In genomic region chr3:96667316-96667715, GRCm38 (mm10) we compare ENCODE assay signal across 9 mouse cellular contexts. TPM values are rescaled to one million over a fixed set of nuclear protein-coding genes. Genes with fewer than 3 reads are reported as not detected.
DNase-seq lines count a peak whose midpoint lies in the region; ATAC-seq and TF ChIP-seq lines count a peak whose summit lies in the region.
"Had no signal": no experiment of that assay in that cellular context is flagged by ENCODE, and none has a peak within 500 bp of the region (broad histone marks: within the 10 kb centered on the region; RNA-seq: fewer than 3 reads in every experiment).

No protein-coding gene starts in this region.

- no peaks in the 10 kb centered on the region for H3K79me2 ChIP-seq in C2C12 (ENCODE audit: control insufficient read depth, insufficient read depth)

- H3K27ac ChIP-seq in heart, postnatal 0 days (ENCODE audit: low read depth), result no peak overlapping the region

- H3K4me1 ChIP-seq in heart, postnatal 0 days (ENCODE audit: control insufficient read depth, insufficient read depth), result no peaks in the 10 kb centered on the region

- H3K79me3 ChIP-seq in C2C12 (ENCODE audit: low read depth), result no peaks in the 10 kb centered on the region

- ATAC-seq in heart, postnatal 0 days (ENCODE audit: insufficient read depth, low read depth), result no peak

- H3K9ac ChIP-seq in heart, postnatal 0 days (replicated peaks; ENCODE audit: low read depth, low read length), result no peak overlapping the region

- peak; percentile 42 for TF ChIP-seq CTCF in heart, postnatal 0 days (IDR thresholded peaks at IDR 0.05; ENCODE audit: low read depth)
- TF ChIP-seq CTCF in C2C12 (IDR thresholded peaks at IDR 0.05; ENCODE audit: control insufficient read depth, insufficient read depth, insufficient read length), result peak; percentile 31

- H3K9me3 ChIP-seq in heart, postnatal 0 days (replicated peaks; ENCODE audit: control insufficient read depth, low read length), result no peaks in the 10 kb centered on the region

- H3ac ChIP-seq in C2C12 (ENCODE audit: control insufficient read depth, insufficient read length, low read depth), result no peak overlapping the region

- H3K36me3 ChIP-seq in heart, postnatal 0 days (replicated peaks; ENCODE audit: control insufficient read depth, insufficient read depth, low read length), result no peaks in the 10 kb centered on the region
- no peaks in the 10 kb centered on the region for H3K36me3 ChIP-seq in C2C12 (ENCODE audit: control insufficient read depth, insufficient read depth)

- H3K27me3 ChIP-seq in heart, postnatal 0 days (ENCODE audit: control insufficient read depth, insufficient read depth, low read length), result 0 out of 2 replicates have a peak, but pooled peaks cover 8% of the 10 kb centered on the region
- H3K27me3 ChIP-seq in C2C12 (ENCODE audit: control insufficient read depth, insufficient read depth, insufficient read length), result no peaks in the 10 kb centered on the region

- 18% methylated on average over 1 of the region's 1 CpGs for WGBS in heart, postnatal 0 days

- intact Hi-C loops in left cerebral cortex, postnatal 36 days (cut with DNase I), result no loop called here

- H3K4me2 ChIP-seq in heart, postnatal 0 days (ENCODE audit: low read depth, low read length), result no peak overlapping the region

- no peak for DNase-seq in heart, postnatal 0 days (ENCODE audit: low spot score)
- no peak for DNase-seq in heart, adult 18-20 months
- peak; percentile 60 for DNase-seq in adrenal gland, postnatal 14 days
- peak; percentile 28 for DNase-seq in lung, postnatal 14 days
- DNase-seq in MN1 (ENCODE audit: low spot score), result no peak
- DNase-seq in spleen, adult 12 weeks (ENCODE audit: low spot score), result no peak
- DNase-seq in left cerebral cortex, postnatal 36 days (ENCODE audit: low spot score in 2 of 2), result no peak

- H3K4me3 ChIP-seq in heart, postnatal 0 days (ENCODE audit: low read depth, low read length), result no peak overlapping the region
- H3K4me3 ChIP-seq in C2C12 (ENCODE audit: insufficient read depth, poor library complexity, severe bottlenecking), result no peak overlapping the region

- no peak for TF ChIP-seq EP300 in heart, postnatal 0 days (IDR thresholded peaks at IDR 0.05; ENCODE audit: low read depth)

TF ChIP-seq in C2C12, 6 proteins besides CTCF, POLR2A, EP300 and RAD21:
- TF ChIP-seq USF1 (IDR thresholded peaks at IDR 0.05; ENCODE audit: low read depth), result no peak
- TF ChIP-seq MYOD1 (IDR thresholded peaks at IDR 0.05; ENCODE audit: control insufficient read depth, insufficient read length, low read depth), result no peak

RNA-seq across cellular contexts. Expression of gene Ankrd35, which starts 2.6 kb away (rescaled TPM):
- 0.39 and 0.88 TPM in 2 replicates for total RNA-seq in heart, postnatal 0 days (2014; rRNA removed; ENCODE audit: low replicate concordance)
- polyA plus RNA-seq in heart, postnatal 0 days (2015; fragmentation: Nextera tagmentation; extraction: Ambion mirVana), result 0.31 and 0.32 TPM in 2 replicates
- 1 to 10 TPM; 1.2 to 1.3 TPM for total RNA-seq in heart, adult 18-20 months (2021)
- polyA plus RNA-seq in C2C12 (2012; fragmentation: generic; extraction: Trizol), result 0.09 TPM
- total RNA-seq in adrenal gland, postnatal 14 days (2021), result 1.7 and 2.9 TPM in 2 replicates
- total RNA-seq in left cerebral cortex, postnatal 36 days (2021), result 1 to 10 TPM; 7.5 to 8.1 TPM

RNA-seq across cellular contexts. Expression of gene Itga10, which starts 21.9 kb away (rescaled TPM):
- total RNA-seq in heart, postnatal 0 days (2014; rRNA removed; ENCODE audit: low replicate concordance), result 0.46 and 4.2 TPM in 2 replicates
- 0.37 and 0.45 TPM in 2 replicates for polyA plus RNA-seq in heart, postnatal 0 days (2015; fragmentation: Nextera tagmentation; extraction: Ambion mirVana)
- under 1 TPM; 0.62 to 0.69 TPM for total RNA-seq in heart, adult 18-20 months (2021)
- polyA plus RNA-seq in C2C12 (2012; fragmentation: generic; extraction: Trizol), result 1.2 TPM
- total RNA-seq in adrenal gland, postnatal 14 days (2021), result 1.6 and 2.6 TPM in 2 replicates
- 1 to 10 TPM; 1.2 to 3.2 TPM for total RNA-seq in left cerebral cortex, postnatal 36 days (2021)

RNA-seq across cellular contexts. Expression of gene Pias3, which starts 28.9 kb away (rescaled TPM):
- 13.8 and 17.4 TPM in 2 replicates for total RNA-seq in heart, postnatal 0 days (2014; rRNA removed; ENCODE audit: low replicate concordance)
- 19.3 and 22.5 TPM in 2 replicates for polyA plus RNA-seq in heart, postnatal 0 days (2015; fragmentation: Nextera tagmentation; extraction: Ambion mirVana)
- 10 to 100 TPM; 13.4 to 15.3 TPM for total RNA-seq in heart, adult 18-20 months (2021)
- 19.2 TPM for polyA plus RNA-seq in C2C12 (2012; fragmentation: generic; extraction: Trizol)
- total RNA-seq in adrenal gland, postnatal 14 days (2021), result 21.3 and 31.9 TPM in 2 replicates
- total RNA-seq in left cerebral cortex, postnatal 36 days (2021), result 10 to 100 TPM; 23.9 to 24.3 TPM

RNA-seq across cellular contexts. Expression of gene Gm42957, which starts 32.0 kb away (rescaled TPM):
- total RNA-seq in heart, postnatal 0 days (2014; rRNA removed; ENCODE audit: low replicate concordance), result not detected in 2 replicates
- polyA plus RNA-seq in heart, postnatal 0 days (2015; fragmentation: Nextera tagmentation; extraction: Ambion mirVana), result not detected in 2 replicates
- under 1 TPM in 1 of 2 experiments, not detected in 1; 0.18 TPM for total RNA-seq in heart, adult 18-20 months (2021)
- polyA plus RNA-seq in C2C12 (2012; fragmentation: generic; extraction: Trizol), result 0.01 TPM
- 0.19 and 0.34 TPM in 2 replicates for total RNA-seq in adrenal gland, postnatal 14 days (2021)
- under 1 TPM; 0.17 to 0.66 TPM for total RNA-seq in left cerebral cortex, postnatal 36 days (2021)
- polyA plus RNA-seq: neural tube, embryonic 14.5 days had no signal

RNA-seq across cellular contexts. Expression of gene Pex11b, which starts 32.1 kb away (rescaled TPM):
- total RNA-seq in heart, postnatal 0 days (2014; rRNA removed; ENCODE audit: low replicate concordance), result 46.6 and 50.7 TPM in 2 replicates
- polyA plus RNA-seq in heart, postnatal 0 days (2015; fragmentation: Nextera tagmentation; extraction: Ambion mirVana), result 41.7 and 43.7 TPM in 2 replicates
- total RNA-seq in heart, adult 18-20 months (2021), result 10 to 100 TPM; 32.7 to 36.3 TPM
- polyA plus RNA-seq in C2C12 (2012; fragmentation: generic; extraction: Trizol), result 19.9 TPM
- total RNA-seq in adrenal gland, postnatal 14 days (2021), result 43.6 and 45.6 TPM in 2 replicates
- 10 to 100 TPM; 56.1 to 57.1 TPM for total RNA-seq in left cerebral cortex, postnatal 36 days (2021)

Comparison
In these comparisons a context has a peak if more than half of its experiments do, and no peak if none do; other contexts are left out.
1. DNase-seq: peak in adrenal gland, postnatal 14 days (single experiment) and lung, postnatal 14 days (single experiment); none in heart, postnatal 0 days (single experiment), heart, adult 18-20 months (0 of 2), MN1 (single experiment), spleen, adult 12 weeks (single experiment) and left cerebral cortex, postnatal 36 days (0 of 2).